Mouse (Mus musculus): ENCODE data around the gene Rhbdl2. TPM values are rescaled to one million over a fixed set of nuclear protein-coding genes. Genes with fewer than 3 reads are reported as not detected.

Rhbdl2 gene
- total RNA-seq, 2 experiments from 2014 or later, result 2.3 to 3.2 TPM

DNA sequence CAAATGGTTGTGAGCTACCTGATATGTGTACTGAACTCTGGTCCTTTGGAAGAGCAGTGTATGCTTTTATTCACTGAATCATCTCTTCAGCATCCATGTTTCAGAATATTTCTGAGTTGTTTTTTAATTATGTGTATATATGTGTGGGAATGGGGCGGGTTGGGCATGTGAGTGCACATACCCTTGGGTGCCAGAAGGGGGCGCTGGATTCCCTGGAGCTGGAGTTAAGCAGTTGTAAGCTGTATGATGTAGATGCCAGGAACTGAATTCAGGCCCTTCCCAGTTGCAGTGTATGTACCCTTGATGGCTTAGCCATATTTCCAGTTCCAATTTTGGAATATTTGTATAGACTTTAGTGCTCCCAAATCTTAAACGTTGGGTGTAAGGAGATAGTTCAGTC is 24.9 kb downstream of the Rhbdl2 start:
- DNase-seq (ENCODE audit: low spot score in 2 of 2), result no peak

DNA sequence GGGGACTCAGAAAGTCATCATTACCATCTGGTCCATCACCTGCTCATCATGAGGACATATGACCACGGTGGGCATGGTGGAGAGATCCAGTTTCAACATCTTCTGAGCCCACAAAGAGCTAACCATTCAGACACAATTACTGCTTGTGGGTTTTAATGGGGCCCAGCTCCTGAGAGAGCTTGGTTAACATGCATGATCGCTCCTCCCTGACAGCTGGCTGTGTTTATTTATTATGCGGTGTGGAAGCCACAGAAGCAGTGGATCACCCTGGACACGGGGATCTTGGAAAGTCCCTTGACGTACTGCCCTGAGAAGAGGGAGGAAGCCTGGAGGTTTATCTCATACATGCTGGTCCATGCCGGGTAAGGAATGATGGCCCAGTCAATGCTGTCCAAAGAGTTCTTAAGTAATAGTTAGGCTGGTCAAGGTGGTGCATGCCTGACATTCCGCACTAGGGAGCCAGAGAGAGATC is 26.4 kb downstream of the Rhbdl2 start:
- DNase-seq (ENCODE audit: low spot score in 2 of 2), result no peak

DNA sequence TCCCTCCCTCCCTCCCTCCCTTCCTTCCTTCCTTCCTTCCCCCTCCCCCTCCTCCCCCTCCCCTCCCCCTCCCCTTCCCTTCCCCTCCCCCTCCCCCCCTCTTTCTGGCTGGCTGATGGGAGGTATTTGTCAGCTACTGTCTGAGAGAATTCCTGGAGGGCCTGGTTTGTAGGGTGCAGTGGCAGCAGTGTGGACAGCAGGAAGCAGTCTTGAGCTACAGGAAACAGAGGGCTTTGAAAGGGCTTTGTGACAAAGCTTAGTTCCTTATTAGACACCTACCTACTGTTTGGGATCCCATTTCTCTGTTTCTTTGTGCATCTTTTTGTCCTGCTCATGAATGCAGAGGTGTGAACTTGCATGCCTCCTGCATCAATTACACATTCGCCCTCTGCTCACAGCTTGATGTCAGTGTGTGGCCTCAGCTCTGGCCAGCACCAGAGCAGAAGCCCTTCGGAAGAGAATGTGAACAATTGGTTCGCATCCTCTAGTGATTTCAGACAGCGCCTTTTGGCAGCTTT is 31.5 kb downstream of the Rhbdl2 start:
- no peak for DNase-seq (ENCODE audit: low spot score in 2 of 2)

DNA sequence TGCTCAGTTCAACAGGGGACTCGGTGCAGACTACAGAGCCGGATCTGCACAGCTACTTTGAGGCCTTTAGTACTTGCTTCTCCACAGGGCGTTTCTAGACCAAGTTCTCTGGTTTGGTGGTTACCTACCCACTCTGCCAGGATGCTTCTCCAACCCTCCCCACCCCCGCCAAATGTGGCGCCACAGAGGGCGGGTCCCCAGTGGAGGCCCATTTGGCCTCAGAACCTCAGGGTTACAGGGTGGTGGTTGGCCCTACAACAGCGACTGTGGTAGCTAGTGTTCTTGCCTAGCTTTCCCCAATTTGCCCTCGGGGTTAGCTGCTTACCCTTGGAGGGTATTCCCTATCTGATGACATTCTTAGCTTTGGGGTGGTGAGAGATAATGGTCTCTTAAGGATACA is 54.5 kb downstream of the Rhbdl2 start:
- no peak for DNase-seq (ENCODE audit: low spot score in 2 of 2)

DNA sequence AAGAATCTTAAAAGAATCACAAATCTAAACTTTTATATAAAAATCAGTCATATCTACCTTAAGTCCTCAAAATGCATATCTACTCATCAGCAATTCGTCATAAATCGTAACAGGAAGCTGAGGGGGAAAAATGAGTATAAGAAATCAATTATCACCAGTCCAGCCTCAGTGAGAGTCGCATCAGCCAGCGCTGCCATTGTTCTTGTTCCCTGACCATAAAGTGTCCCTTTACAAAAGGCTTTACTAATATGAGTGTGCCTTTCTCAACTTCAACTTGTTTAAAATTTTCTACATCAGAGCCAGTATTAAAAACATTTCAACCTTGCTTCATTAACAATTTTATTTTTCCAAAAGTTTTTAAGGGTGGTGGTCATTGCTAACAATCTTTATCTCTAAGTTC is 69.2 kb downstream of the Rhbdl2 start:
- DNase-seq (ENCODE audit: low spot score in 2 of 2), result no peak

DNA sequence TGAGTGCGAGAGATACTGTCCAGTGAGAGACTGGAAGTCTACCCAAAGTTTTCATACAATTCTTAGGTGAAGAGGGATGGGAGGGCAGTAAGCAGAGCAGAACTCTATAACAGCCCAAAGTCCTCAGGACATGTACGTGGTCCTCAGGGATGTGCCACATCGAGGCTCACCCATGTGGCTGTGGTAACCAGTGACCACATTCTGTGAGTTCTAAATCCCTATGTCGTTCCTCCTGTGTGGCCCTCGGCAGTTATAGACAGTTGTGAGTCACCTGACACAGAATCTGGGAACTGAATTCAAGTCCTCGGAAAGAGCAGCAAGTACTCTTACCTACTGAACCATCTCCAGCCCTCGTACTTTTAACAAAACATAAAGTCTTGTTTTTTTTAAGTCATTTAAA is 70.4 kb downstream of the Rhbdl2 start:
- DNase-seq (ENCODE audit: low spot score in 2 of 2), result no peak

DNA sequence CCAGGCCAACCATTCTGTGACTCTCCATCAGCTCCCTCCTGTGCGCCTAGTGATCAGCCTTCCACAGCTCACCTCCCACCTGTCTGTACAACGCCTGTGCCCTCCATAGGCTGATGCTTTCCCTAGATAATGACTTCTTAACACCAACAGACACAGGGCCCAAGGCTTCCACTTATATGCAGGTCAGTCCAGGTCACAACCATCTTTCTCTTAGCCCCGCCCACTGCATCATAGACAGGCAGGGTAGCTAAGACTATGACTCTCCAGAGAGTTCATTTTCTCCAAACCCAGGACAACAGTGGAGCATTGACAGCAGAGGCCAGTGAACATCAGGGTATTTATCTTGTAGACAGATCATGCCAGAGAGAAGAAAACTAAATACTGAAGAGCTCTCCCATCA is 71.7 kb downstream of the Rhbdl2 start, which contains the start of gene 4933427I04Rik:
Gene 4933427I04Rik (plus strand): TSS at position 301 of the 400 bp plus-strand sequence.
- no peak for DNase-seq (ENCODE audit: low spot score in 2 of 2)

DNA sequence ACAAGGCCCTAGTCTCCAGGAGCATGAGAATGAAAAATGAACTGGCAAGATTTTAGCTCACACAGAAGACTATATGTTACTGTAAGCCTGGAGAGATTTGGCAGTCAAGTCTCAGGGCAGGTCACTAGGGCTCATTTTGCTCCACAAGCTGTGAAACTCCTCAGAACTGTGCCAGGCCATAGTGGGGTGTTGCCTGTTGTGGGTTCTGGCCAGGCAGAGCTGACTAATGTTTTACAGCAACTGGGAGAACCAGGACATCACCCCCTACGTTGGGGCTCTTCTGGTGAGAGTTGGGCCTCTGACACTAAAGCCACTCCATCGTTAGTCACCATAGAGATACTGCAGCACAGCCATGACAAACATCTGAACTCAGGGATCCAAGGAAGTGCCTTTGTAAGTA is 72.1 kb downstream of the Rhbdl2 start:
- DNase-seq (ENCODE audit: low spot score in 2 of 2), result no peak

DNA sequence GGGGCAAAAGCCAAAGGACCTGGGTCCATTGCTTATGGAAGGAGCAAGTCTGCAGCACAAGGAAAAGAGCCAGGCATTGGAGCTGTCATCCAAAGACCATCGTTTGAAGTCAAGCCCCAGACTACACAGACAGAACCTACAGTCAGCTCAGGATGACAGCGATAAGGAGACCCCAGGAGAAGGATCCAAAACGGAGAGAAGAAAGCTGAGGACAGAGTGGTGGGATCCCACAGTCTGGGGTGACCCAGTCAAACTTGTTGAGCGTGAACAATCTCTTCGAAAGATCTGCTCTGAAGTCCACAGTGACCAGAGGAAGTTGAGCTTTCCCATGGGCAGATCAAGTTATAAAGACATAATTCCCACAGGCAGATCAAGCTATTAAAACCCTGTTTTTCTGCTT is 72.9 kb downstream of the Rhbdl2 start:
- DNase-seq (ENCODE audit: low spot score in 2 of 2), result no peak

Other genes starting within 250 kb of the Rhbdl2 start
- 100 to 1,000 TPM; 176 to 202 TPM for gene Macf1, start 103.5 kb upstream of the Rhbdl2 start, total RNA-seq (2021)
- gene Ndufs5, start 69.7 kb upstream of the Rhbdl2 start, total RNA-seq (2021), result 100 to 1,000 TPM; 170 to 195 TPM
- 10 to 100 TPM; 47.0 to 53.5 TPM for gene Akirin1, start 37.5 kb upstream of the Rhbdl2 start, total RNA-seq (2021)
- gene 4933427I04Rik, start 71.8 kb downstream of the Rhbdl2 start, total RNA-seq (2021), result not detected
- gene Mycbp, start 117.0 kb downstream of the Rhbdl2 start, total RNA-seq (2021), result 10 to 100 TPM; 48.5 to 51.5 TPM
- 10 to 100 TPM; 69.0 to 70.6 TPM for gene Rragc, start 129.6 kb downstream of the Rhbdl2 start, total RNA-seq (2021)
- gene 4930535I16Rik, start 130.1 kb downstream of the Rhbdl2 start, total RNA-seq (2021), result not detected

All from adrenal gland, postnatal 4 days (tissue).